Mouse (Mus musculus) kidney, adult 11 months (tissue): ENCODE data around the gene Cyp2a4.
A peak's percentile ranks its signal among the peaks of the same experiment; 100 is the strongest.
"Not testable (repeated sequence)": the region's sequence is repeated elsewhere in the genome, so short reads cannot be mapped to it uniquely, and the experiment has no call there.

ENCODE experiments used
- DNase-seq: peaks from one replicate; pipeline ENCODE4 v3.0.0; 2022

Gene Cyp2a4

DNA sequence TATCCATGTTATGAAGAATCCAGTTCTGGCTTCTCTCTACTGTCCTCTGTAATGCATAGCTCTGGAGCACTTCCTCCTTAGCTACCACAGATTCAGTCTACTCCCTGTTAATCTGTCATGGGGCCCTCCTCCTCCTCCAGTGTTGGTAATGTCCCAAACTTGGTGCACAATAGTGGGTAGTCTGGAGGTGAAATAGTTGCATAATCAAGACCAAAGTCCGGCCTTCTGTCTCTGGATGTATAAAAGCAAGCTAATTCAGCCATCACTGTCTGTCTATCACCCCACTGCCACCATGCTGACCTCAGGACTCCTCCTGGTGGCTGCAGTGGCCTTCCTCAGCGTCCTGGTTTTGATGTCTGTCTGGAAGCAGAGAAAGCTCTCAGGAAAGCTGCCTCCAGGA, at the start of gene Cyp2a4:
Gene Cyp2a4 (plus strand): TSS at position 244 of the 400 bp plus-strand sequence.
- peak; percentile 18 for DNase-seq

DNA sequence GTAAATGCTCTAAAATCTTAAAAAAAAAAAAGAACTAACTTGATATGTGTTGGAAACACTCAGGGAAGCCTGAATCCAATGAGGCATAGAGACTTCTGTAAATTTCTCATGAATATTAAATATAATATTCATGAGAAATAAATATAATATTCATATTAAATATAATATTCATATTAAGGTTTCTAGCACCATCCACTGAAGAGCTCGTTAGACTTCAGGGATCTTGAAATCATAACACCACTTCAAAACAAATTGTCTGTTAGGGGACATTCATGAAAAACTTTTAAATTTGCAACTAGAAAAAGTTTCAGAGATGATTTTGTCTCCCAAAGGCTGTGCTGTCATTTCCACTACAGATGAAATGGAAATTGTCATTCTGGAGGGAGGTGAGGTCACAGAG, 46.9 kb upstream of the Cyp2a4 start, which contains the start of gene Vmn1r184:
Gene Vmn1r184 (plus strand): TSS at position 301 of the 400 bp plus-strand sequence.
- DNase-seq = not testable (repeated sequence)

DNA sequence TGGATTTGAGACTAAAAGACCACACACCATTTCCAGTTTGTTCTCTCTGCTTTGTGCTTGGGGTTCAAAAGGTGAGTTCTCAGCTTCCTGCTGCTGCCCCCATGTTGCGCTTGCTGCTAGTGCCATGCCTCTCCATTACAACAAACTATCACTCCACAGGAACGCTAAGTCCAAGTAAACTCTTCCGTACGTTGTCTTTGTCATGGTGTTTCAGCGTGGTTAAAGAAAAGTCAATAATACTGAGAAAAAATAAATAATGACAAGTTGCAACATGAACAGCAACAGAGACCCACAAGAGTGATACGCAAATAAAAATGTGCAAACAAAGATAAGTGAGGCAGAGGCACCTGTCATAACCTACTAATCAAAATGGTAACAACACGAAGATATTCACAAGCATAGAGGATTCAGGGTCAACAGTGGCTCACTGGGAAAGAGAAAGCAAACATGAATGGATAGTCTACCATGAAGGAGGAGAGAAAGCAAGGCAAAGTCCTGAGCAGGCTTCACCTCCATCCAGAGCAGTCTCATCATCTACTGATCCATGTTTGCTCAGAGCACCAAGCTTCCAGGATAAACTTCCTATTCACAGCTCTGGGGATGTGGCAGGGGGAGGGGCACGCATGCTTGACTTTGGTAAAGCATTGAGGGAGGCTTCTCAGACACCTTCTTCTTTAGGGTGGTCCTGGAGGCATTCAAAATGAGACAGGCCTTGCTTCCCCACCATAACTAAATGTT, 3.4 kb upstream of the Cyp2a4 start:
- not testable (repeated sequence) for DNase-seq

DNA sequence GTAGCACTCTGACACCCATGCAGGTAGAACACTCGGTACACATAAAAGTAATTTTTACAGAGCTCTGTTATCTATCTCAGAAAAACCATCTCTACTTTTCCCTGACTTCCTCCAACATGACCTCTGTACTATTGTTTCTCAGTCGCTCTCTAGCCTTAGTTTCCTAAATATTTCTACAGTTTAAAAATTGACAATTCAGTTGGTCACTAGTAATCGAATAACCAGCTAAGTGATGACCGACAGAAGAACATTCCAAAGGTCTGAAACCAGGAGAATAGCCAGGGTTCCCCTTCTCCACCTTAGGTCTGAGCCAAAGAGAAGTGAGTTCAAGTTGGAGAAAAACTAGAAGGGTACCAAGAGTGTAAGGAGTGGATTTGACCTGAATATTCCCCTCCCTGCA, 4.8 kb downstream of the Cyp2a4 start:
- DNase-seq = not testable (repeated sequence)

DNA sequence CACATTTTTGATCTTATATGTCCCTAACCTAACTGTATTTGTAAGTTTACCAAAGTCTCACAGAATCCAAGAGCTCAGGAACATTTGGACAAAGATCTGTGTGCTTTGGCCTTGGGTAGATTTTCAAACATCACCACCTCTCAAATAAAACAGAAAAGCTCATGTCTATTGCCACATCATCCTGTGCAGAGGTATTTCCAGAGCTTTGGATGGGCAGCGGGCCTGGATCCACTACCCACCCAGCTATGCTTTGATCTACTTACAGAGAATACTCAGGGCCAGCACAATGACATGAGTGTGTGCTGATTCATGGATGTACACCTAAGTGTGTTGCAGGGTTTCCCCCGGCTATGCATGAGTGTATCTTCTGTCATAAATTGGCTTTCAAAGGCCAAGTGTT, 8.2 kb downstream of the Cyp2a4 start:
- not testable (repeated sequence) for DNase-seq

DNA sequence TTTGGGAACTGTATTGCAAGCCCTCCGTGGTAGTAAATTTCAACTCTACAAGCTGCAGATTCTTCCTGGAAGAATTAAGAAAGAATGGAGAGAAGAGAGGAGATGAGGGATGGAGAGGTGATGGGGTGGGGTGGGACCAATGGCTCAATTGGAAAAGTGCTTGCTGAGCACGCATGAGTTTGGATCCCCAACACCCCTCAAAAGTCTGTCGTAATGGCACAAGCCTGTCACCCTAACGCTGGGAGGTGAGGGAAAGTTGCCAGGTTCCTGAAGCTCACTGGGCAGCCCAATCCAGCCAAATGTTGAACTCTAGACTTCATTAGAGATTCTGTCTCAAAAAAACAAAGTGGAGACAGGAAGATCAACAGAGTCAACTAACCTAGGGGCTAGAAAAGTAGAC, 8.8 kb downstream of the Cyp2a4 start:
- DNase-seq = not testable (repeated sequence)

DNA sequence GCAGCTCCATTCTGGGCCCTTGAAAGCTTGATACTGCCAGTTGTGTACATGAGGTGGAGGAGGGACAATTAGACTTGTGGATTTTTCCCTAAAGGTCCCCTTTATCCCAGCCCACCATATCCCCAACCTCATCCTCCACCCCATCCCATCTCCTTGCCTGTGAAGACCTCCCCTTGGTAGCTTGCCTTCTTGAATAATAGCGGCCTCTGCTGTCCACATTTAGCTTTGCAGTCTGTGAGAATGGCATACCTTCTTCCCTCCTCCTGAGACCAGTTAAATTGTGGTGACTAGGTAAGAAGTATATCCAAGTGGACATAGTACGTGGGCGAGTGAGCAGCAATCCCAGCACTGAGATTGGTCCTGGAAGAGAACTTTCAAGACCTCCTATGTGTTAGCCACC, 13.4 kb downstream of the Cyp2a4 start:
- DNase-seq = not testable (repeated sequence)

DNA sequence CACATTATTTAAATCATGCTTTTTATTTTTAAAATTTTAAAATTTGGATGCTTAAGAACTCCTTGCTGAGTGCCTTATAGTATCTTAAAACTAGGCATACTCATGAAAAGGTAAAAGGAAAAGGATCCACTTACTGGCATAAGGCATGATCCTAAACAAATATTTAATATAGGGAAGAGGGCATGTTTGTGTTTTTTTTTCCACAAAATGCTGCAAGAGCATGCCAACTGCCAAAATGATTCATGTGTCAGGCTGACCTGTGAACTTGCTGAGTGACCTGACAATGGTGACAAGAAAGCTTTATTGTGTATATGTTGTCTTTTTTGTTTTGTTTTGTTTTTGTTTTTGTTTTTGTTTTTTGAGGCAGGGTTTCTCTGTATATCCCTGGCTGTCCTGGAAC, 43.2 kb downstream of the Cyp2a4 start:
- DNase-seq = not testable (repeated sequence)

DNA sequence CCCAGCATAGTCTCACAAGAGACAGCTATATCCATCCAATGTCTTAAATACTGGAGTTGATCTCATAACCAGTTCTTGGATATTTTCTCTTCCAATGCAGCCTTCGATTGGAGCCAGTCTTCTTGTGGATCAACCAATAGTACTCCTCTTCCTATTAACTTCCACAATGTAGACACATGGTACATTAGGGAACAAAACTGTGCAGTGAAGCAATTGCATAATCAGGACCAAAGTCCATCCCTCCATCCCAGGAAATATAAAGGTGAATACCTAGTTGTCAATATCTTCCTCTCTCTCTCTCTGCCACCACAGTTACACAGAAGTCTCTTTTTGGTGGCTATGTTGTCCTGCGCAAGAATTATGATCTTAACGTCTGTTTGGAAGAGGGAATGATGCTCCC, 45.3 kb downstream of the Cyp2a4 start:
- not testable (repeated sequence) for DNase-seq

DNA sequence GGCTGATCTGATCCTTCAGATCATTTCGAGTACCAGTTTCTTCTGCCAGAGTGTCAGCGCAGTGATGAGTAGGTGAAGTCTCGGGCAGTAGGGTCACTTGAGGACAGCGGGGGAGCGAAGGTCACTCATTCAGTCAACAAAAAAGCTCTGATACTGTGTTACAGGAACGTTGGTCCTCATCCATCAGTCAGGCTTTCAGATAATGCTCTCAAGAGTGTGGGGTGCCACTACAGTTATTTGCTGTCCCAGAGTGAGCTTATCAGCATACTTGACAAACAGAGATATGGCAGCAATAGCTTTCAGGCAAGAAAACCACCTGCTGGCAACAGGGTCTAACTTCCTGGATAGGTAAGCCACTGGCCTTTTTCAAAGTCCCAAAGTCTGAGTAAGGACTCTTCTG, 49.8 kb downstream of the Cyp2a4 start:
- DNase-seq = not testable (repeated sequence)
